Mouse (Mus musculus) midbrain, embryonic 12.5 days (tissue): ENCODE results near the gene Nrg4. TPM values are rescaled to one million over a fixed set of nuclear protein-coding genes. Genes with fewer than 3 reads are reported as not detected.
"Not testable (repeated sequence)": the region's sequence is repeated elsewhere in the genome, so short reads cannot be mapped to it uniquely, and the experiment has no call there.

ENCODE experiments used
- ATAC-seq: fragments of 200-750 bp; cut with Nextera tagmentation; 2 replicates; pipeline ENCODE4 v1.8.0; 2017; ENCODE audit warnings: low read depth, moderate TSS enrichment, moderate library complexity; ENCODE audit not compliant: low FRiP score
- H3K27ac ChIP-seq: fragments of 300-500 bp; sonication (generic); replicated peaks from 2 replicates; pipeline ENCODE4 v1.5.1; 2016; ENCODE audit warnings: mild to moderate bottlenecking
- H3K27me3 ChIP-seq: fragments of 300-500 bp; sonication (generic); 2 replicates; pipeline ENCODE4 v1.6.1; 2016; ENCODE audit warnings: mild to moderate bottlenecking
- H3K36me3 ChIP-seq: fragments of 300-500 bp; sonication (generic); 2 replicates; pipeline ENCODE4 v1.6.1; 2016
- H3K4me1 ChIP-seq: fragments of 300-500 bp; sonication (generic); 2 replicates; pipeline ENCODE4 v1.6.1; 2016
- H3K4me2 ChIP-seq: fragments of 300-500 bp; sonication (generic); replicated peaks from 2 replicates; pipeline ENCODE4 v1.6.1; 2016; ENCODE audit warnings: mild to moderate bottlenecking, moderate library complexity
- H3K4me3 ChIP-seq: fragments of 300-500 bp; sonication (generic); 2 replicates; pipeline ENCODE4 v1.5.1; 2016; ENCODE audit warnings: mild to moderate bottlenecking
- H3K9ac ChIP-seq: fragments of 300-500 bp; sonication (generic); replicated peaks from 2 replicates; pipeline ENCODE4 v1.6.1; 2016; ENCODE audit warnings: mild to moderate bottlenecking, moderate library complexity
- H3K9me3 ChIP-seq: fragments of 300-500 bp; sonication (generic); 2 replicates; pipeline ENCODE4 v1.6.1; 2016; ENCODE audit warnings: mild to moderate bottlenecking
- WGBS: fragments of 180-500 bp; shearing (Covaris S2); methylation state at CpG from one replicate; pipeline ENCODE4 v1.1.7; 2016; 5-methylcytosine and 5-hydroxymethylcytosine counted together
- polyA plus RNA-seq: library from polyadenylated mRNA; unstranded; fragments of >200 nt; fragmentation: Nextera tagmentation; extraction: Ambion mirVana; gene quantifications from 2 replicates; pipeline ENCODE4 v1.2.1, GENCODE M21; 2016

Nrg4 gene
- polyA plus RNA-seq, 1 experiment from 2014 or later = 1.4 TPM

DNA sequence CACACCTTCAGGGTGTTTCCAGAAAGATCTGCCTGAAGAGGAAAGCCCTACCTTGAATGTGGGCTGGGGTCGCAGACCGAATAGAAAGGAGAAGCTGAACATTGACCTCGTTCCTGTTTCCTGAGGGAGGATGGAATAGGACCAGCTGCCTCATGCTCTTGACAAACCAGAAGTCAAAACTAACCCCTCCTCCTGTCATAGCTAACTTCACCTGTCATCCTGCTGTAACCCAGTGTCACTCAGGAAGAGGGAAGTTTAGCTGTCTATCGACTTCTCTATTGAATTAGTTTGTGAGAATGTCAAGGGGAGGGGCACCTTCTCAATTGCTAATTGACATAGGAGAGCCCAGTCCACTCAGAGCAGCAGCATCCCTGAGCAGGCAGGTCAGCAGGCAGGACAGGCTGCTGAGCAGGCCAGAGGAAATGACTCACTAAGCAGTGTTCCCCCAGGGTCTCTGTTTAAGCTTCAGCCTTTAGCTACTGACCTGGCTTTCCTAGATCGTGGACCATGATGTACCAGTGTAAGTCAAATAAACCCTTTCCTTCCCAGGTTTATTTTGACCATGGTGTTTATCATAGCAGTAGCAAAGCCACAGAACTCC, 54.6 kb downstream of the Nrg4 start:
- Histone ChIP-seq H3K4me2 (no peak overlapping the region), H3K27ac (no peak overlapping the region), H3K36me3 (no peaks in the 10 kb centered on the region), H3K4me3 (no peak overlapping the region), H3K27me3 (no peaks in the 10 kb centered on the region), H3K4me1 (no peaks in the 10 kb centered on the region), H3K9ac (no peak overlapping the region), H3K9me3 (no peaks in the 10 kb centered on the region)
- ATAC-seq = no peak
- 63% methylated on average over 5 of the region's 5 CpGs for WGBS

- WGBS = 81% methylated on average over 8 of the region's 8 CpGs
- Histone ChIP-seq H3K36me3 (no peaks in the 10 kb centered on the region), H3K9me3 (no peaks in the 10 kb centered on the region), H3K27me3 (no peaks in the 10 kb centered on the region), H3K27ac (no peak overlapping the region), H3K4me3 (no peak overlapping the region), H3K9ac (no peak overlapping the region), H3K4me2 (no peak overlapping the region), H3K4me1 (no peaks in the 10 kb centered on the region)
- no peak for ATAC-seq
Measured at GRCm38 (mm10) chr9:55264356-55265302, 62.0 kb downstream of the Nrg4 start.

GRCm38 (mm10) chr9:55259741-55260140, 66.9 kb downstream of the Nrg4 start:
- H3K4me1 ChIP-seq = no peaks in the 10 kb centered on the region
- no peak overlapping the region for H3K4me2 ChIP-seq
- no peaks in the 10 kb centered on the region for H3K9me3 ChIP-seq
- H3K27me3 ChIP-seq = no peaks in the 10 kb centered on the region
- ATAC-seq = no peak
- no peak overlapping the region for H3K27ac ChIP-seq
- H3K9ac ChIP-seq = no peak overlapping the region
- no peaks in the 10 kb centered on the region for H3K36me3 ChIP-seq
- no peak overlapping the region for H3K4me3 ChIP-seq
- 87% methylated on average over 6 of the region's 6 CpGs for WGBS

GRCm38 (mm10) chr9:55257105-55257504, 69.5 kb downstream of the Nrg4 start:
- Histone ChIP-seq H3K27ac (no peak overlapping the region), H3K4me2 (no peak overlapping the region), H3K9me3 (no peaks in the 10 kb centered on the region), H3K9ac (no peak overlapping the region), H3K4me1 (no peaks in the 10 kb centered on the region), H3K4me3 (no peak overlapping the region), H3K27me3 (no peaks in the 10 kb centered on the region), H3K36me3 (no peaks in the 10 kb centered on the region)
- WGBS = 87% methylated on average over 2 of the region's 2 CpGs
- ATAC-seq = no peak

- ATAC-seq = no peak
Measured at GRCm38 (mm10) chr9:55255604-55256003, 71.0 kb downstream of the Nrg4 start.

DNA sequence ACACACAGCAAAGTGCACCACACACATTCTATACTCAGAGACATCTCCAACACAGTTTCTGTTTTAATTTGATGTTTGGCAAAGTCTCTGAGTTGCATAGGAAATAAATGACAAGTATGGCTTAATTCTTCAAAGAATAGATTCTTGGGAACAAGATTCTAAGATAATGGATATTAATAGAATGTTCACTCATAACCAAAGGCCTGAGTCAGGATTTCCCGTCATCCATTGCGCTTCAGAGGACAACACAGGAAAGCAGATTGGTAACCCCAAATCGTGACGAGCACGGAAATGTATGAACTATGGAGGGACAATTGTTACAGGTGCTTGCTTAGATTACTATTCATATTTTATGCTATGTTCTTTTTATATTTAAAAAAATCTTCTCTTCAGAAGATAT, 71.6 kb downstream of the Nrg4 start:
- no peaks in the 10 kb centered on the region for H3K27me3 ChIP-seq
- ATAC-seq = no peak
- no peak overlapping the region for H3K9ac ChIP-seq
- H3K27ac ChIP-seq = no peak overlapping the region
- H3K36me3 ChIP-seq = no peaks in the 10 kb centered on the region
- 94% methylated on average over 5 of the region's 5 CpGs for WGBS
- no peak overlapping the region for H3K4me2 ChIP-seq
- H3K9me3 ChIP-seq = no peaks in the 10 kb centered on the region
- H3K4me3 ChIP-seq = no peak overlapping the region
- H3K4me1 ChIP-seq = no peaks in the 10 kb centered on the region

More at GRCm38 (mm10) chr9:55255604-55256003, 71.0 kb downstream of the Nrg4 start:
- Histone ChIP-seq H3K27me3 (no peaks in the 10 kb centered on the region), H3K9me3 (no peaks in the 10 kb centered on the region), H3K27ac (no peak overlapping the region), H3K4me1 (no peaks in the 10 kb centered on the region), H3K4me2 (no peak overlapping the region), H3K9ac (no peak overlapping the region), H3K4me3 (no peak overlapping the region), H3K36me3 (no peaks in the 10 kb centered on the region)
- WGBS = 74% methylated on average over 4 of the region's 4 CpGs

DNA sequence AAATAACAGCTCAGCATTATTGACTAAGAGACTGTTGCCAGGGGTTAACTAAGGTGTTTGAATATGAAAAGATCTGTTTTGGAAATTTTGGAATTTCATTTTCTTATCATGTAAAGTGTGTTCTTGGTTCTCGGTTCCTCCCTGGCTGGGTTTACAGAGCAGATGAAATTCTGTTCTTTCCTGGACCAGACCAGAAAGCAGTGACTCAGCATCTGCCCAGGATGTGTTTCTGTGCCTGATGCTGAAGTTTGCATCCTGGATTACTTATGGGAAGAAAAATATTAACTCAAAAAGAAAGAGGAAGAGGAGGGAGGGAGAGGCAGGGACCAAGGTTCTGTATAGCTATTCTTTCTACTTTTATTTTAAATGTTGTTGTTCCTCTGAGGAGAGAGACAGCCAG, 72.8 kb downstream of the Nrg4 start:
- Histone ChIP-seq H3K4me1 (no peaks in the 10 kb centered on the region), H3K36me3 (no peaks in the 10 kb centered on the region), H3K27ac (no peak overlapping the region), H3K9ac (no peak overlapping the region), H3K27me3 (no peaks in the 10 kb centered on the region), H3K4me3 (no peak overlapping the region), H3K4me2 (no peak overlapping the region), H3K9me3 (no peaks in the 10 kb centered on the region)
- ATAC-seq = no peak
- 85% methylated on average over 1 of the region's 1 CpGs for WGBS

GRCm38 (mm10) chr9:55252097-55252496, 74.5 kb downstream of the Nrg4 start:
- not testable (repeated sequence) for H3K27me3 ChIP-seq, H3K9me3 ChIP-seq, ATAC-seq, H3K4me2 ChIP-seq, H3K4me3 ChIP-seq, H3K9ac ChIP-seq, H3K36me3 ChIP-seq, H3K4me1 ChIP-seq, H3K27ac ChIP-seq
- WGBS = 67% methylated on average over 2 of the region's 2 CpGs

GRCm38 (mm10) chr9:55250595-55251247, 75.9 kb downstream of the Nrg4 start:
- Histone ChIP-seq H3K9me3 (no peaks in the 10 kb centered on the region), H3K4me2 (no peak overlapping the region), H3K27me3 (no peaks in the 10 kb centered on the region), H3K9ac (no peak overlapping the region), H3K27ac (no peak overlapping the region), H3K36me3 (no peaks in the 10 kb centered on the region), H3K4me3 (no peak overlapping the region), H3K4me1 (no peaks in the 10 kb centered on the region)
- no peak for ATAC-seq
- 86% methylated on average over 6 of the region's 6 CpGs for WGBS

DNA sequence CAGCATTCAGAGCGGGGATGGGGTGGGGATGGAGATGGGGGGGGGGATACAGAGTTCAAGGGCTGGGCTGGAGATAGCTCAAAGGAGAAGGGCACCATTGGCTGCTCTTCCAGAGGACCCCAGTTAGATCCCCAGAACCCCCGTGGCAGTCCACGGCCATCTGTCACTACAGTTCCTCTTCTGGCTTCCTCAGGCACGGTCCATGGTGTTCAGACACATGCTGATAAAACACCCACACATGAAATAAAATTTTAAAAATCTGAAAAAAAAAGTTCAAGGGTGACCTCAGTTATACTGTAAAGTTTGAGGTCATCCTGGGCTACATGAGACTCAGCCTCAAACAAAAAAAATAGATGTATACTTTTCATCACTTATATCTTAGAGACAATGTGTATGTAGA, 78.2 kb downstream of the Nrg4 start:
- H3K9me3 ChIP-seq = no peaks in the 10 kb centered on the region
- no peak overlapping the region for H3K27ac ChIP-seq
- no peak overlapping the region for H3K9ac ChIP-seq
- no peak for ATAC-seq
- 78% methylated on average over 4 of the region's 4 CpGs for WGBS
- no peaks in the 10 kb centered on the region for H3K36me3 ChIP-seq
- no peak overlapping the region for H3K4me3 ChIP-seq
- no peaks in the 10 kb centered on the region for H3K4me1 ChIP-seq
- no peaks in the 10 kb centered on the region for H3K27me3 ChIP-seq
- no peak overlapping the region for H3K4me2 ChIP-seq

- WGBS = 95% methylated on average over 4 of the region's 4 CpGs
- H3K4me3 ChIP-seq = no peak overlapping the region
- ATAC-seq = no peak
- H3K4me2 ChIP-seq = no peak overlapping the region
- 0 out of 2 replicates have a peak, but pooled peaks cover 2% of the 10 kb centered on the region for H3K4me1 ChIP-seq
- H3K9ac ChIP-seq = no peak overlapping the region
- H3K36me3 ChIP-seq = no peaks in the 10 kb centered on the region
- no peak overlapping the region for H3K27ac ChIP-seq
- H3K27me3 ChIP-seq = no peaks in the 10 kb centered on the region
- no peaks in the 10 kb centered on the region for H3K9me3 ChIP-seq
Measured at GRCm38 (mm10) chr9:55246918-55247317, 79.7 kb downstream of the Nrg4 start.

- Histone ChIP-seq H3K36me3 (no peaks in the 10 kb centered on the region), H3K4me3 (no peak overlapping the region), H3K4me2 (no peak overlapping the region), H3K27ac (no peak overlapping the region), H3K4me1 (0 out of 2 replicates have a peak, but pooled peaks cover 2% of the 10 kb centered on the region), H3K9me3 (no peaks in the 10 kb centered on the region), H3K27me3 (0 out of 2 replicates have a peak, but pooled peaks cover 3% of the 10 kb centered on the region), H3K9ac (no peak overlapping the region)
- 82% methylated on average over 8 of the region's 8 CpGs for WGBS
- ATAC-seq = no peak
Measured at GRCm38 (mm10) chr9:55246440-55246839, 80.2 kb downstream of the Nrg4 start.
